Mouse (Mus musculus) bone marrow macrophage, adult 2 months (primary cell): ENCODE data around the gene Bloc1s6. TPM values are rescaled to one million over a fixed set of nuclear protein-coding genes. Genes with fewer than 3 reads are reported as not detected.

Source experiments
- H3K27ac ChIP-seq: 2 replicates; pipeline ENCODE4 v1.5.1; 2012; ENCODE audit warnings: low read depth, low read length; ENCODE audit not compliant: insufficient read depth
- H3K4me1 ChIP-seq: 2 replicates; pipeline ENCODE4 v1.6.1; 2012; ENCODE audit warnings: low read length; ENCODE audit not compliant: control insufficient read depth, insufficient read depth
- H3K4me3 ChIP-seq: 2 replicates; pipeline ENCODE4 v1.5.1; 2012; ENCODE audit warnings: mild to moderate bottlenecking, low read length, moderate library complexity; ENCODE audit not compliant: insufficient read depth
- CTCF ChIP-seq: IDR thresholded peaks from 2 replicates; pipeline ENCODE4 v1.5.1; 2012; ENCODE audit warnings: low read depth, mild to moderate bottlenecking, low read length, moderate library complexity
- POLR2A ChIP-seq: IDR thresholded peaks from 2 replicates; pipeline ENCODE4 v1.6.1; 2012; ENCODE audit warnings: mild to moderate bottlenecking, low read depth, low read length, borderline replicate concordance
- polyA plus RNA-seq: library from polyadenylated mRNA; stranded (reverse); fragments of >200 nt; gene quantifications from 2 replicates; pipeline ENCODE4 v1.2.4, GENCODE M21; 2012; ENCODE audit not compliant: missing spikeins, insufficient read depth, insufficient read length

Bloc1s6 gene
- polyA plus RNA-seq, 1 experiment, result 48.8 TPM

DNA sequence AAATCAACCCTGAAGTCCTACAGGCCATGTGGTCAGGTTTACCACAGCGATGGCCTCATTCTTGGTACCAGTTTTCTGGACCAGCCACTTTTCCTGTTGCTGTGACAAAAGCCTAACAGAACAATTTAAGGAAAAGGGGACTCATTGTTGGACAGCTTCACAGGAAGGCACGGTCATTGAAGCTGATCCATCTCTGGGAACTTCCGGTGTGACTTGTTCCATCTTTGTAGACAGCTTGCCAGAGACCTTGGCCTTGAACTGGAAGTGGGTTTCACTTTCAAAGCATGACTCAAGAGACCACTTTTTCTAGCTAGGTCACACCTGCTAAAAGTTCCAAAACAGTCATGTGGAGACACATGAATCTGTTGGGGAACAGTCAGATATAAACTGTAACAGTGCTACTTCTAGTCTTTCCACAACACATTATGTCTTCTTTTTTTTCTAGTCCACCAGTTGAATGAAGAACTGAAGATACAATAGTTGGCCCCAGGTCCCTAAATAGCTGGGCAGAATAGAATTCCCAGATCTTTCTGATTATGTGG is 21.9 kb upstream of the Bloc1s6 start:
- peaks cover 21% of the 10 kb centered on the region for H3K4me1 ChIP-seq

GRCm38 (mm10) chr2:122719232-122719631 is 19.1 kb upstream of the Bloc1s6 start:
- TF ChIP-seq CTCF (no peak), POLR2A (no peak)
- Histone ChIP-seq H3K27ac (no peak overlapping the region; the same call in 1 of the 2 replicates), H3K4me3 (no peak overlapping the region), H3K4me1 (peaks cover 12% of the 10 kb centered on the region)

More for the DNA sequence above, 21.9 kb upstream of the Bloc1s6 start:
- no peak for TF ChIP-seq POLR2A
- TF ChIP-seq CTCF, result no peak
- Histone ChIP-seq H3K27ac (no peak overlapping the region), H3K4me3 (no peak overlapping the region)

- TF ChIP-seq CTCF (no peak), POLR2A (no peak)
- no peak overlapping the region for H3K27ac ChIP-seq
Measured at GRCm38 (mm10) chr2:122720564-122720963, 17.7 kb upstream of the Bloc1s6 start.

DNA sequence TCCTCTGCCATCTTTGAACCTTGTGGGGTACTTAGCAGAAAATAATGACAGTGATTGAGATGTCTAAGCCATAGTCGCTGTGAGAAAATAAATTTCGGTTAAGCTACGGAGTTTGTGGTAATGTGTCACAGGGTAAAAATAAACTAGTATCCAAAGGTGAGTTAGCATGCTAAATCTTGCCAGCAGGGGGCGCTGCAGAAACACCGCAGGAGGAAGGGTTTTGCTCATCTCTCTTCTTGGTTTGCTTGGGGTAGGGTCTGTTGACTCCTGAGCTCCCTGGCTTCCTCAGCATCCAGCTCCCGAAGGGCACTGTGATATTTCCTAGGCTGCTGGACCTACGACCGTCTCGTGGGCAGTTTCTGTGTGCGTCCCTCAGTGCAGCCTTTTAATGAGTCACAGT is 12.7 kb upstream of the Bloc1s6 start:
- TF ChIP-seq POLR2A (no peak), CTCF (peak; percentile 93)
- Histone ChIP-seq H3K4me1 (no peaks in the 10 kb centered on the region), H3K4me3 (no peak overlapping the region), H3K27ac (no peak overlapping the region)

More at GRCm38 (mm10) chr2:122720564-122720963, 17.7 kb upstream of the Bloc1s6 start:
- no peak overlapping the region for H3K4me3 ChIP-seq
- H3K4me1 ChIP-seq, result peaks cover 9% of the 10 kb centered on the region

DNA sequence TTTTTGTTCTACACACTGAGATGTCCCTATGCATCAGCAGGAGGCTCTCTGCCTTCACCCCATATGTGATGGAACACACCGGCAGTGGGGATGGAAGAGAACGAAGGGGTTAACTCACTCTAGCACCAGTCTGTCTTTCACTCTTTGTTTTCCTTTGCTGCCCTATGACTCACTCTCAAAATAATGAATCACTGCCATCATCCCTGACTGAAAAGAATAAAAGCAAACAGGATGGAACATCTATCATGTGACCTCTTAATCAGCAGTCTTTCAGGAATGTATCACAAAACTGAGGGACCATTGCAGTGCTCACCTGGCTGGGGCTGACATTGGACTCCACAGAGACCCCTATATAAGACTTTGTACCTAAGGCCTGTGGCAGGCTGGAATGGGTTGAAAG is 6.8 kb upstream of the Bloc1s6 start:
- Histone ChIP-seq H3K4me1 (peaks cover 6% of the 10 kb centered on the region), H3K4me3 (no peak overlapping the region), H3K27ac (no peak overlapping the region)
- no peak for TF ChIP-seq POLR2A
- TF ChIP-seq CTCF, result no peak

GRCm38 (mm10) chr2:122739023-122739422 is 720 bp downstream of the Bloc1s6 start:
- peaks cover 27% of the 10 kb centered on the region for H3K4me1 ChIP-seq
- no peak for TF ChIP-seq CTCF
- TF ChIP-seq POLR2A, result no peak
- H3K27ac ChIP-seq, result peak overlapping the region; percentile 97
- H3K4me3 ChIP-seq, result peak overlapping the region; percentile 99

DNA sequence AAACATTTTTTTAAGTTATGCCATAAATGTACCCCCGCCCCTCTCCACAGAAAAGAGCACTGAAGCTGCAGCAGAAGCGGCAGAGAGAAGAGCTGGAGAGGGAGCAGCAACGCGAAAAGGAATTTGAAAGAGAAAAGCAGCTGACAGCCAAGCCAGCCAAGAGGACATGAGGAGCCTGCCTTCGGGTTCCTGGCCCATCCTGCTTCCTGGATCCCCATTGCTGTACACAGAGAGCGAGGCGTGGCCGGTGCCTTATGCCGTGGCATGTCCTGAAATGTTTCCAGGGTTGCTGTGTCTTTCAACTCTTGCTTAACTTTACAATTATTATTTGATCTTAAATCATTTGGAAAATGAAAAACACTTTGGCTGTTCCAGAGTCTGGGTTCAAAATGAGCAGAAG is 8.2 kb downstream of the Bloc1s6 start:
- Histone ChIP-seq H3K27ac (no peak overlapping the region), H3K4me3 (no peak overlapping the region), H3K4me1 (peaks cover 22% of the 10 kb centered on the region)
- TF ChIP-seq POLR2A (no peak), CTCF (no peak)

GRCm38 (mm10) chr2:122753739-122754343 is 15.5 kb downstream of the Bloc1s6 start:
- no peak overlapping the region for H3K4me3 ChIP-seq
- TF ChIP-seq CTCF (peak; percentile 61; the same call in 1 of the 2 replicates), POLR2A (no peak)

DNA sequence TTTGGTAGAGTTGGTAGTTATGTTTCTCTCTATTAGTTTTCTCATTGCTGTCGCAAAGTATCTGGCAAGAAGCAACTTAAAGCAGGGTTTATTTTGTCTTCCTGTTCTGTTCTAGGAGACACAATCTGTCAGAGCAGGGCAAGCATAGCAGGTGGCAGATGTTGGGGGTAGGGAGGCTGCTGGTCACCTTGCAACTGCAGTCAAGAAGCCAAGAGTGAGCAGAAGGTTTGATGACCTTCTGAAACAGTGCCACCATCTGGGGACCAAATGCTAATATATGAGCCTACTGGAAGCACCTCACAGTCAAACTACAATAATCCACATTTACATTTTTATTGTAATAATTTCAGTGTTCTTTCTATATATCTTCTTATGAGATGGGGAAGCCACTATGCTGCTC is 21.5 kb downstream of the Bloc1s6 start:
- Histone ChIP-seq H3K27ac (no peak overlapping the region), H3K4me3 (no peak overlapping the region)
- TF ChIP-seq CTCF (no peak), POLR2A (no peak)

More at GRCm38 (mm10) chr2:122753739-122754343, 15.5 kb downstream of the Bloc1s6 start:
- Histone ChIP-seq H3K4me1 (no peaks in the 10 kb centered on the region), H3K27ac (no peak overlapping the region)

GRCm38 (mm10) chr2:122762991-122763390 is 24.7 kb downstream of the Bloc1s6 start:
- TF ChIP-seq POLR2A, result no peak
- H3K4me1 ChIP-seq, result peaks cover 28% of the 10 kb centered on the region
- H3K27ac ChIP-seq, result 0 out of 2 replicates have a peak overlapping the region, but pooled peaks have one; percentile 4
- no peak overlapping the region for H3K4me3 ChIP-seq

More for the DNA sequence above, 21.5 kb downstream of the Bloc1s6 start:
- peaks cover 16% of the 10 kb centered on the region for H3K4me1 ChIP-seq

DNA sequence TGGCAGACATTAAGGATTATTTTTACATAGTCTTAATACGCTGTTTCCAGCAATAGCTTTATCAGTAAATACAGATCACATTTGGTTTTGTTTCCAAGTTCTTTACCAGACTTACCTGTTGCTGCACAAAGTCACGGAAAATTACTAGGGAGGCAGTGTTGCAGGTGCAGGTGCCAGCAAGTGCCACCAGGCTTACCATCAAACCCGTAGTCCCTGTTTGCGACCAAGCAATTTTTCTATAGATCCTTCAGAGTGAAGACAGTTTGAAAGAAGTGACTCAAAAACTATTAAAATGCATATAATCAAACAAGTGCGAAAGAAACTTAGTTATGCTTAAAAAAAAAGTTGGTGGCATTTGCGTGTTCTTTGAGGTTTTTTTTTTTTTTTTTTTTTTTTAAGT is 26.2 kb downstream of the Bloc1s6 start:
- Histone ChIP-seq H3K27ac (no peak overlapping the region), H3K4me1 (peaks cover 32% of the 10 kb centered on the region), H3K4me3 (peak overlapping the region; percentile 67; the same call in 1 of the 2 replicates)
- TF ChIP-seq CTCF (no peak), POLR2A (no peak)
